Mouse (Mus musculus): ENCODE results near the gene Il12rb1.

Il12rb1 gene

GRCm38 (mm10) chr8:70846371-70847154 is 38.3 kb downstream of the Il12rb1 start:
- in situ Hi-C loops (cut with MboI, MseI), result no loop called here

DNA sequence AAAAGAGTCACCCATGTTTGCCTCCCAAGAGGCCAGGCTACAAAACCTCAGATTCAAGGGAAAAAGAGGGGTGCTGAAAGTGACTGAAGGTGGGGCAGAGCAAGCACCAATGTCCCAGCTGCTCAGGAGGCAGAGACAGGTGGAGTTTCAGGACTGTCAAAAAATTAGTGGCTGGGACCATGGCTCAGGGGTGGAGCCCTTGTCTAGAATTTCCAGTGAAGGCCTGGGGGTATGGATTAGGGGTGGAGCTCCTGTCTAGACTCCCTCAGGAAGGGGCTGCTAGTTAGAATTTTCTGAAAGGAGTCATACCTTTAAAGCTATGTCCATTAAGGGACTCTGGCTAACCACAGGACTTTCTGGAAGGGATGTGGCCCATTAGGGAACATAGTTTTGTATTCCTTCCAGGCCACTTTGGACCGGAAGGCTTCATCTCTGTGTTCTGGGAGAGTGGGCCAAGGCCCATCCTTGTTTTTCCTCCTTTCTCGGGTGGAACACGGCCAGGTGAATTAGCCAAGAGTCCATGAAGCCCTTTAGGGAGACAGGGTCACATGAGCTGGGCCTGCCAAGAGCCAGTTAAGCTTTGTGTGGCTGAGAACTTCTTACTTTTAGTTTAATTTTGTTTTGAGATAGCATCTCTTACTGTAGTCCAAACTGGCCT is 41.2 kb downstream of the Il12rb1 start:
- in situ Hi-C loops (cut with MboI, MseI), result no loop called here

DNA sequence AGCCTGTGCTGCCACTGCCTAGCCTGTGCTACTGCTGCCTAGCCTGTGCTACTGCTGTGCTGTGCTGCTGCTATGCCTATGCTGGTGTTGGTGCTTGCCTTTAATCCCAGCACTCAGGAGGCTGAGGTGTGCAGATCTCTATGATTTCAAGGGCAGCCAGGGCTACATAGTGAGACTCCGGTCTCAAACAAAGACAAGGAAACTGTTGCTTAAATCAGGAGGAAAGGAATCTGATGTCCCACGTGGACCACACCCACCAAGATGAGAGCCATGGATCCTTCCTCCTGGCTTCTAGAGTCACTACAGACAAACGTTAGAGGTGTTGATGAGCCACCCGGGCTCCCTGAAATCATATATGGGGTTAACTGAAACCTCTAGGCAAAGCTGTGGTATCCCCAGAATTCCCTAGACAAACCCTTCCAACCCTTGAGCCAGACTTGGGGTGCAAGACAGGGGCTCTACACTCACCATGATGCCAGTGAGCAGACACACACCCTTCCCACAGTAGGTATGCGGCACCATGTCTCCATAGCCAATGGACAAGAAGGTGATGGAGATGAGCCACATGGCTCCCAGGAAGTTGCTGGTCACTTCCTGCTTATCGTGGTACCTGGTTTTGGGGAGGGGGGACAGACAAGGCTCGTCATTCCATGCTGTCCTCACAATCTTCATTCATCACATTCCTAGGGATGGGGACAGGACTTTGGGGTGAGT is 42.0 kb downstream of the Il12rb1 start:
- in situ Hi-C loops (cut with MboI, MseI), result no loop called here

GRCm38 (mm10) chr8:70850947-70851346 is 42.7 kb downstream of the Il12rb1 start:
- in situ Hi-C loops (cut with MboI, MseI), result no loop called here

DNA sequence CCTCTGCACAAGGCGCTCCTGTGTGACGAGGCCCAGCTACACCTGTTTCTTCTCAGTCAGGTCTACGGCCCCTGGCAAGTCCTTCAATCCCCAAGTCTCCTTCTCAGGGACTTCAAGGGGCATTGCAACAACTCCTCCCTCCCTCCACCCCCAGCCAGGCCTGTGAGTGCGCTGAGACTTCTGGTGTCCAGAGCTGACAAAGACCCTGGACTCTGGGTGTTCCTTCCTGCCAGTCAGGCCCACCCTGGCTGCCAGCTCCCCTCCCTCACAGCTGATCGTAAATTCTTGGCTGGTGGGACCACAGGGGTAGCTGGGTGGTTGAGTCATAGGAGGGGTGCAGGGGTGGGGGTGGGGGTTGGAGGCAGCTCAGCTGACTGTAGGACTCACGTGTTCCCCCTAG is 43.6 kb downstream of the Il12rb1 start:
- in situ Hi-C loops (cut with MboI, MseI), result no loop called here

DNA sequence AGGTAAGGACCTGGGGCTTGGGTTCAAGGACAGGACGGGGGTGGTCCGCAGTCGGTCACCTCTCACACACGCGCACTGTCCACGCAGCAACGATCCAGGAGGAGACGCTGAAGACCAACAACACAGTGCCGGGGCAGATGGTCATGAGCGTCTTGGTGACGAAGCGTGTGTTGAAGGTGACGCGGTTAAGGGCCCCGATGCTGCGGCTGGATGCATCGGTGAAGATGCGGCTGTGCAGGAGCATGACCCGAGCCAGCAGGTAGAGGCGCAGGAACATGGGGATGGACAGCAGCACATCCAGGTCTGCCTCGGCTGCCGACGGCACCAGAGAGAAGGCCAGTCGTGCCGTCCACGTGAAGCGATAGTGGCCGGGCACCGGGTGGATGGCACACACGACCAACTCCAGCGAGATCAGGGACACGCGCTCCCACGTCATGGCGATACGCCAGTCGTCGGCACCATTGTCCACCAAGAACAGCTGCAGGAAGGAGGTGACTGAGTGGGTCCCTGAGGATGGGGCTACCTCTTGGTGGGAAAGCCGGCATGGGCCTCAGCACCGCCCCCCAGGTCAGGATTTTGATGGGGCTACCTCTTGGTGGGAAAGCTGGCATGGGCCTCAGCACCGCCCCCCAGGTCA is 44.5 kb downstream of the Il12rb1 start:
- in situ Hi-C loops (cut with MboI, MseI), result no loop called here

DNA sequence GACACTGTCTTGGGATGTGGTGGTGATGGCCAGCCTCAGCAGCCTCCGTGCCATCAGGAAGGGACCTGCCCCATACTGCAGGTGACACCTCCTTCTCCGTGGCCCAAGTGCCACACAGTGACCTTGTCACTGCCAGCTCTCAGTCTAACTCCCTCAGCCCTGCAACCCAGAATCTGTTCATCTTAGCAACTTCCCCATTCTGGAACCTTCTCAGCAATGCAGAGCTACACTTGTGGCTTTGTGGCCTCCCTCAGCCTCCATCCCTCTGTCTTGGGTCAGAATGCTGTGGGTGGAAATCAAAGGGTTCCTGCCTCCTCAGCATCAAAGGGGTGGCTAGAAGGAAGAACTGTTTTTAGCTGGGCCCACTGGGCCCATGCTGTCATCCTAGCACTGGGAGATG is 45.6 kb downstream of the Il12rb1 start:
- in situ Hi-C loops (cut with MboI, MseI), result no loop called here

DNA sequence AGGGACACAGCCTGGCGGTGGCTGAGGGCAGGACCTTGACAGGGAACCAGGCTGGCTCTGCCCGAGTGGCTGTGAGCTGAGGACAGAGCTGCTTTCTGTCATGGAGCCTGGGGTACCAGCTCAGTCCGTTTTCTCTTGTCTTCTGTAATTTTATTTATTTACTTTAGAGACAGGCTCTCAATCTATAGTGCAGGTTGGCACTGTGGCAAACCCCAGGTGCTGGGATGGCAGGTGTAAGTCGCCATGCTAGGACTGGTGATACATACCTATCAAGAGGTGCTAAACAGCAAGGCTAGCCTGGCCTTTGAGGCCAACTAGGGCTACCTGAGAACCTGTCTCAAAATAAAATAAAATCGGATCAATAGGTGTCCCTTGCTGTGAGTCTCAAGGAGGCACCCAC is 47.8 kb downstream of the Il12rb1 start:
- in situ Hi-C loops (cut with MboI, MseI), result no loop called here

GRCm38 (mm10) chr8:70856541-70857197 is 48.4 kb downstream of the Il12rb1 start:
- in situ Hi-C loops (cut with MboI, MseI), result no loop called here

DNA sequence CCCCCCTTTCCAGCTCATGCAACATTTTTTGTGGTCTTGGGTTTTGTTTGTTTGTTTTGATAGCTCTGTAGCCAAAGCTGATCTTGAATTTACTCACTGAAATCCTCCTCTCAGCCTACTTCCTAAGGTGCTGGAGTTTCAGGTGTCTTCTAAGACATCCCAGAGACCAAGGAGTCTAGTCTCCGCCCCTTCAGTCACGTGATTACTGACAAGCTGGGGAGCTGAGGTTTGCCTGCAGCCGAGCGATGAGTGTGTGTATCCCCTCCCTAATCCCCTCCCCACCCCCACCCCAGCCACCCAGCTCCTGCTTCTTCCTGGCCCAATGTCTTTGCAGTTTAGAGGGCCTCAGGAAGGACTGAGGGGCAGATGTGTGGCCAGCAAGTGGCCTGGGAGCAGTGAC is 49.3 kb downstream of the Il12rb1 start:
- in situ Hi-C loops (cut with MboI, MseI), result no loop called here

GRCm38 (mm10) chr8:70862824-70863641 is 54.8 kb downstream of the Il12rb1 start, which contains the start of gene Kcnn1:
TSS of gene Kcnn1 (minus strand) at chr8:70863258.
- in situ Hi-C loops (cut with MboI, MseI), result no loop called here

GRCm38 (mm10) chr8:70863956-70864711 is 55.9 kb downstream of the Il12rb1 start:
- in situ Hi-C loops (cut with MboI, MseI), result no loop called here

DNA sequence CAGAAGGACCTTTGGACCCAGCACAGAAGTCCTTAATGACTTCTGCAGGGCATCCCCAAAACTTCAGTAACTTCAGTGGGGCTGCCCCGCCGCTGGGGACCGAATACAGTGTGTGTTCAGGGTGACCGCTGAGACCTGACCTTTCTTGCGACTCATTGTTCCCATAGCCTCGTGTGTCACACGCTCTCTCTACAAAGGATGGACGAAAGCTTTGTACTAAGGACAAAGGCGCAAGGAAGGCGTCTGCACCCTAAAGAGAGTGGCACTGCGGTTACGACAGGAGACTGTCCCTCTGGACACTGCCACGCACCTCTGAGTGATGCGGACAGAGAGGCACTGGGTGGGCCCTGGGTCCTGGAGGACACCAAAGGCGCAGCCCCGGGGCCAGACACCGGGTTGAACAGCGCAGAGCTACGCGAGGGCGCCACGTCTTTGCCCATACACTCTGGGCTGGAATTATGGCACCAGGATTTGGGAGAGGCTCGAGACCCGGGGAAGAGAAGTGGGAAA is 56.5 kb downstream of the Il12rb1 start:
- in situ Hi-C loops (cut with MboI, MseI), result no loop called here

- in situ Hi-C loops (cut with MboI, MseI), result no loop called here
Measured at GRCm38 (mm10) chr8:70865350-70866000, 57.2 kb downstream of the Il12rb1 start.

DNA sequence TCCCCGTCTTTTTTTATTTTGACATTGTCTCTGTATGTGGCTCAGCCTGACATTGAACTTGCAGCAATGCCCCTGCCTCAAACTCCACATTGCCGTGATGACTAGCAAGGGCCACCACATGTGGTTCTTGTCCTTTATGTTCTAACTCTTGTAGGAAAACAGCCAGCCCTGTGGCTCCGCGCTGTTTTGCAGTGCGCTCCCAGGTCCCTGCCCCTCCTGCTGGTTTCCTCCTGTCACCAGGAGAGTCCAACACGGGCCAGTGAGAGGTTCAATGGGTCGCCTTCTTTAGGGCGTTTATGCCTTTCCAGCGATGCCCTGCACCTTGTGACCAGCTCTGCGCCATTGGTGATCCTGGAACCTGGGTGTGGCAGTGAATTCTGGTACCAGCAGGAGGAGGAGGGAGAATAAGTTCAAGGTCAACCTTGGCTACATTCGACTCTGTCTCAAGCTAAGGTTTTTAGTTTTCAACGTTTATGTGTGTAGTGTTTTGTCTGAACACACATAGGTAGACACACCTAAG is 57.8 kb downstream of the Il12rb1 start:
- in situ Hi-C loops (cut with MboI, MseI), result no loop called here

- in situ Hi-C loops (cut with MboI, MseI), result no loop called here
Measured at GRCm38 (mm10) chr8:70866566-70866965, 58.3 kb downstream of the Il12rb1 start.

DNA sequence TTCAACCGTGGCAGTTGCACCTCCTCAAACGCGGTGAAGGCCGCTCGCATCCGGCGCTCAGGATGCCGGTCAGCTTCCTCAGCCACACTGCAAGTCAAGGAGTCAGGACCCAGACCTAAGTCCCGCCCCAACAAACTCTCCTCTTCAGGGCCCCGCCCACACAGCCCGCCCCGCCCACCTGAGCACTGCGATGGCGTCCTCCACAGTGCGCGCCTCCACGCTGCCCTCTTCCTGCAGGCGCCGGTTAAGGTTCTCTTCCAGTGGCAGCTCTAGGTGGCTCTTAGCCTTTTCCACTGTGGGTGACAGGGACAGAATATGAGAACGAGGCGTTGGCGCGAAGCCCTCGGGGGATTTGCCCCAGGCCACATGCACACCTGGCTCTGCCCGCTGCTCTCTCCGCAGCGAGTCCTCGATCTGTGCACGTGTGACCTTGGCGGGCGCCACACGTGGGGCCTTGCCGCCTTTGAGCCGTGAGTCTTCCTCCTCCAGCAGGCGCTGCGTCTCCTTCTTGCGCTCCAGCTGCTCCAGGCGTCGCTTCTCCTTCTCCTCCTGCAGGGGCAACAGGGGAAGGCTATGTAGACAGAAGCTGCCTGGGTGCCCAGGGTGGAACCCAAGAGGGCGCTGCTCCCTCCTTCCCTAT is 60.4 kb downstream of the Il12rb1 start:
- in situ Hi-C loops (cut with MboI, MseI), result no loop called here

- in situ Hi-C loops (cut with MboI, MseI), result no loop called here
Measured at GRCm38 (mm10) chr8:70869199-70869571, 60.9 kb downstream of the Il12rb1 start.

Measured in T-helper 17 cell (primary cell).